Mouse (Mus musculus): ENCODE measurements around the gene Ip6k2.

Ip6k2 gene

DNA sequence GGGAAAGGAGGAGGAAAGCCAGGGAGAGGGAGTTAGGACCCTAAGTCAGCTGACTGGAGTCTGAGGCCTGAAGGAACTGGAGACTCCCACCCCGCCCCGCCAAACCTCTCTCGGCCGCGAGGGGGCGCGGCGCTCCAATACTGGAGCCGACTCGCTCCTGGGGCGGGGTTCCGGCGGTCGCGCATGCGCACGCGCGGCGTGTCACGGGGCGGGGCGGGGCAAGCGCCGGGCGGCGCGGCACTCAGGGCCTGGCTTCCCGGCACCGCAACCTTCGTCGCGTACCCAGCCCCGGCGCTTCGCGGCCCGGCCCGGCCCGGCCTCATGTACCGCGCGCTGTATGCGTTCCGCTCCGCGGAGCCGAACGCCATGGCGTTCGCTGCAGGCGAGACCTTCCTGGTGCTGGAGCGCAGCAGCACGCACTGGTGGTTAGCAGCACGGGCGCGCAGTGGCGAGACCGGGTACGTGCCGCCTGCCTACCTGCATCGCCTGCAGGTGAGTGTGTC lies 24.6 kb downstream of the Ip6k2 start, which contains the start of gene Nckipsd:
Nckipsd (plus strand) TSS at position 206 of the 503 bp plus-strand sequence.
- in situ Hi-C loops (cut with MboI; ENCODE audit: low pct_unique_long_range_greater_than_20kb in 1 of 2, low sequenced_read_pairs in 2 of 2, unreplicated experiment in 1 of 2) = no loop called here

DNA sequence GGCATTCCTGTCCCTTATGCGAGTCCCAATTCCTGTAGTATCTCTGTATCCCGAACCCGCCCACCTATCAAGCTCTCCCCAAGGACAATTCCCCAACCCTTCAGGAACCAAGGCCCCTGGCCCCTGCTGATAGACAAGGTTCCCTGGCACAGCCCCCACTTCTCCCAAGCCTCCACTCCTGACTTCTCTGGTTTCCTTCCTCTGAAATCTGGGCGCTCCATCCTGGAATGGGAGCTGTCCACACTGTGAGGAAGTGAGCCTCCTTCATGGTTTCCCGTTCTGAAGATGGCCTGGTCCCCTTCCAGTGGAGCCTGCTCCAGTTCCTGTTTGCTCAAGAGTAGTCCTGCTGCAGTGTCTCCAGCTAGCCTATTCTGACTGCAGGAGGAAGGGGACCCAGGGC lies 25.6 kb downstream of the Ip6k2 start:
- in situ Hi-C loops (cut with MboI; ENCODE audit: low pct_unique_long_range_greater_than_20kb in 1 of 2, low sequenced_read_pairs in 2 of 2, unreplicated experiment in 1 of 2) = no loop called here

DNA sequence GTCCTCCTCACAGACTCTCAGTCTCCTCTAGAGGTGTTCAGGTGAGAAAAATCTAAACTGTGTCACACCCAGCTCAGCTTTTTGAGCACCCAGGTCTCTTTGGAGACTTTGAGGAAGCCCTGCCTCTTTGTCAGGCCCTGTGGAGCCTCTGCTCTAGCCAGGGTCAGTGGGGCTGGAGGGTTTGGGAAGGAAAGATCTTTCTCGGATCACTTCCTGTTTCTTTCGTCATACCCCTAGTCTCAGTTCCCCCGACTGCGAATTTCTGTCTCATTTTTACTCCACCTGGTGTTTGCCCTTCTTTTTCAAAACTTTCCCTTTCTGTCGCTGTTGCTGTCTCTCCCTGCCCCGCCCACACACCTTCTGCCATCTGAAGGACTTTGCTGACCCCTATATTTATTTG lies 26.1 kb downstream of the Ip6k2 start:
- in situ Hi-C loops (cut with MboI; ENCODE audit: low pct_unique_long_range_greater_than_20kb in 1 of 2, low sequenced_read_pairs in 2 of 2, unreplicated experiment in 1 of 2) = no loop called here

DNA sequence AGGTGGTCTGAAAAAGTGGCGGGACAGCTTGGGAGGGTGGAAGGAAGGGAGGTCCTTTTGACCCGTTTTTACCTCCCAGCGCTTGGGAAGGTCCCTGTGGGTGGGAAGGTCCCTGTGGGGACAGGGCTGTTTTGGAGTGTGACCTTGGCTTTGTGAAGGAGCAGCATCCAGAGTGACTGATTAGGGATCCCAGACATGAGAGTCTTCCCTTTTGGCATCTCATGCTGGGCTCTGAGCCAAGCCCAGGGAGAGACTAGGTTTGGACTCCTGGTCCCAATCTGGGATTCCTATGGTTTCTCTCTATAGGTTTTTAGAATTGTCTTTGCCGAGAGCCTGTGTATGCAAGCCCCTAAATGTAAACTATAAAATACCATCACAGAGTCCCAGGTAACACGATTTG lies 26.9 kb downstream of the Ip6k2 start:
- in situ Hi-C loops (cut with MboI; ENCODE audit: low pct_unique_long_range_greater_than_20kb in 1 of 2, low sequenced_read_pairs in 2 of 2, unreplicated experiment in 1 of 2) = no loop called here

DNA sequence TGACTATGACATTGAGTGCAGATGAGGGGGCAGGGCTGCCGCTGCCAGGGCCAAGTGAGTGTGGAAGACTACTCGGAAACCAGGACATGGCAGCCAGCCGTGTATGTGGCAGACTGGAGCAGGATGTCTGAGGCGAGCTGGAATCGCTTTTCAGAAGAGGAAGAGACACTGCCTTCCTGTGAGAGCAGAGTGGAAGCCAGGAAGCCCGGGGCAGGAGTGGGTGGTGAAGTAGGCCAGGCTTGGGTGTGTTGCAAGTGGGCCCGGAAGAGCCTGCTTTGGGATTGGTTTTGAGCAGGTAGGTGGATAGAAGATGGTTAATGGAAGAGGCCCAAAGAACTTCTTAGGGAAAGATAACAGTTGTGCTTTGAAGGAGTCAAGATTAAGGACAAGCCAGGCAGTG lies 32.0 kb downstream of the Ip6k2 start:
- in situ Hi-C loops (cut with MboI; ENCODE audit: low pct_unique_long_range_greater_than_20kb in 1 of 2, low sequenced_read_pairs in 2 of 2, unreplicated experiment in 1 of 2) = no loop called here

DNA sequence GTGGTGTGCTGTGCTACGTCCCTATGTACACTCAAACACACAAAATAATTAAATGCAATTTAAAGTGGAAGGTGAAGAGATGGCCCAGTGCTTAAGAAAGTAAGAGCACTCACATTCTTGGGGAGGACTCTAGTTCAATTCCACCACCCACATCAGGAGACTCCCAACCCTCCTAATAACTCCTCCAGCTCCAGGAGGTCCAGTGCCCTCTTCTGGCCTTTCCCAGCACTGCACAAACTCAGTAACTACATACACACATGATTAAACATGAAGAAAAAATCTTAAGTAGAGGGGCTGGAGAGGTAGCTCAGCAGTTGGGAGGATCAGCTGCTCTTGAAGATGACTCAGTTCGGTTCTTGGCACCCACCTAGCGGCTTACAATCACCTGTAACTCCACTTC lies 35.9 kb downstream of the Ip6k2 start:
- in situ Hi-C loops (cut with MboI; ENCODE audit: low pct_unique_long_range_greater_than_20kb in 1 of 2, low sequenced_read_pairs in 2 of 2, unreplicated experiment in 1 of 2) = no loop called here

DNA sequence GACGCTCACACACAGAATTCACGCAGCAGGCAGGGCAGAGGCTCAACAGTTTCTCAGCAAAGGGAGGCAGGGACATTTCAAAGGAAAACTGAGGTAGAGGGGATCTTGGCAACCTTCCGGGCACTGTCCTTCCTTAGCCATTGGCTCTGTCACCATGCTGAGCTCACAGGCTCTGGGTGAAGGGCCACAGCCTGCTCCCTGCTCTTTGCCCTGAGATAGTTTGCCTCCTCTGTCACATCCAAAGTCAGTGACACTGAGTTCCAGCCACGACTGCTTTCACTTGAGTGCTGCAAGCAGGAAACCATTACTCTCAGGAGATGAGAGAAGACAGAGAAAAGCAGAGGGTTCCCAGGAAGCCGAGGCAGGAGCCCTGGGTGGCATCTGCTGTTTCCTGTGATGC lies 36.5 kb downstream of the Ip6k2 start:
- in situ Hi-C loops (cut with MboI; ENCODE audit: low pct_unique_long_range_greater_than_20kb in 1 of 2, low sequenced_read_pairs in 2 of 2, unreplicated experiment in 1 of 2) = no loop called here

DNA sequence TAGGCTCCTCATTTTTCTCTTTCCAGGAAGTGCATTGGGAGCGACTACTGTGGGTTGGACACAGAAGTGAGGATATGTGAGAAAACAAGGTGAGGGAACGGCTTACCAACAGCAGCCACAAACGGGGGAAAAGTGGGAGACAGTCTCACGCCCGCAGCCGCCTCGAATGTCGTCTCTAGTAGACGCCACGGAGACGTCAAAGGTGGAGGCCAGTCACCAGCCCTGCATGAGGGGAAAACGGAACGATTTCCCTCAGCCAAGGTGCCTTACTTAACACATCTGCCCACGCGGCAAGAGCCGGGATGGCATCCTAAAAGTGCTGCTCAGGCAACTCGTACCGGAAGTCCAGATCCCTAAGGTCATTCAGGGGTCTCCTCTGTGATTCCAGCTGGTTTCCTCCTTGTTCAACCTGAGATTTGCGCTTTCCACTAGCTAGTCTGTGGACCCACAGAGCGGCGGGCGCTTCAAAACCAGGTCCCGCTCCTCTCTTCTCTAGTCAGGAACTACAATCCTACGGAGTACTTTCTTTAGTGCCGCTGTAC lies 40.6 kb downstream of the Ip6k2 start:
- in situ Hi-C loops (cut with MboI; ENCODE audit: low pct_unique_long_range_greater_than_20kb in 1 of 2, low sequenced_read_pairs in 2 of 2, unreplicated experiment in 1 of 2) = no loop called here

DNA sequence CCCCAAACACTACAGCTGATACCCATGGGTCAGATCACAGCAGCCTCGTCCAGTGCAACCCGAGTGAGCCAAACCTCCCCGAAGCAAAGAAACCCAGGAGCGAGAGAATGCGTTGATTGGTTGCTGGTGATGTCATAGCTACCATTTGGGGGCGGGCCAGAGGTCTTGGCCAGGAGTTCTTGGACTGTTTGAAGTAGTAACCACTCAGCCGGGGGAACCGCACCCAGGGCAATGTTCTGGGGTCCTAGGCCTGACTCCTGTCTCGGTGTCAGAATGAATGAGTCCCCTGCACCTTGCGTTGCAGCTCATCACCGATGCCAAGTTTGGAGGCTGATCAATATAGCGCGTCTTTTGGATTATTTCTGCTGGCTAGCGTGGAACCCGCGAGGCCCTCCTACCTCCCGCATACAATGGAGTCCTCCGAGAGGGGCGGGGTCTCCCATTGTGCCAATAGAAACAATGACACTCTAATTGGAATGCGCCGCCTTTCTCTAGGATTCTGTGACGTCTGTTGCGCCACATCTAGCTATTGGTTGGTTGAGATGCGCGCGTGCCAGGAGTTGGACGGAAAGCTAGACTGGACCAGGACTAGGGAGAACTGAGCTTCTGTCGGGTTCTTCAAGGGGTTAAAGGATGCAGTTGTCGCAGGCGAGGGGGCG lies 41.3 kb downstream of the Ip6k2 start:
- in situ Hi-C loops (cut with MboI; ENCODE audit: low pct_unique_long_range_greater_than_20kb in 1 of 2, low sequenced_read_pairs in 2 of 2, unreplicated experiment in 1 of 2) = no loop called here

DNA sequence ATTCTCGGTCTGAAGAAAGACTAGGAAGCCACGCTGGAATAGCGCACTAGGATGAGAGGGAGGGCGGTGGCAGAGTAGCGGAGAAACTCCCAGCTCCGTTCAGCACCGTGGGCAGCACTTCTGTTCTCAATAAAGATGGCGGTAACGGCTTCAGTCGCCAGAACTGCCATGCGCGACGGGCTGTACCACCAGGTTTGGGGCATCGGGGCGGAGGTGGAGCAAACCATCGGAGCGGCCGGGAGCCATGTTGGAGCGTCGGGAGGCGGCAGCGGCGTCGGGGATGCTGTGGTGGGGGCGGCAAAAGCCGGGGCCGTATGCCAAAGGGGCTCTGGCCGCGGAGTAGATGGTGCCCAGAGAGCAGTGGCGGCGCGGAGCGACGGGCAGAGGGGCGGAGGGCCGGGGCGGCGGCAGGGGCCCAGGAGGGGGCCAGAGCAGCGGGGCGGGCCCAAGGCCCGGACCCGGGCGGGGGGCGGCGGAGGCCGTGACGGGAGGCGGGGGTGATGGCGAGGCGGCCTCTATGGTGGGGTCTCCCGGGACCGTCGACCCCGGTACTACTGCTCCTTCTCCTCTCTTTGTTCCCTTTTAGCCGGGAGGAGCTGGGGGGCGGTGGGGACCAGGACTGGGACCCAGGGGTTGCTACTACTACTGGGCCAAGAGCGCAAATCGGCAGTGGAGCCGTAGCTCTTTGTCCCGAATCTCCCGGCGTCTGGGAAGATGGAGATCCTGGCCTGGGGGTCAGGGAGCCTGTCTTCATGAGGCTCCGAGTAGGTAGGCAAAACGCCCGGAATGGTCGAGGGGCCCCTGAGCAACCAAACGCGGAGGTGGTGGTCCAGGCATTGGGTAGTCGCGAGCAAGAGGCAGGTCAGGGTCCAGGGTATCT lies 42.5 kb downstream of the Ip6k2 start, which contains the start of gene Celsr3:
Celsr3 (plus strand) TSS at position 501 of the 880 bp plus-strand sequence.
- in situ Hi-C loops (cut with MboI; ENCODE audit: low pct_unique_long_range_greater_than_20kb in 1 of 2, low sequenced_read_pairs in 2 of 2, unreplicated experiment in 1 of 2) = no loop called here

DNA sequence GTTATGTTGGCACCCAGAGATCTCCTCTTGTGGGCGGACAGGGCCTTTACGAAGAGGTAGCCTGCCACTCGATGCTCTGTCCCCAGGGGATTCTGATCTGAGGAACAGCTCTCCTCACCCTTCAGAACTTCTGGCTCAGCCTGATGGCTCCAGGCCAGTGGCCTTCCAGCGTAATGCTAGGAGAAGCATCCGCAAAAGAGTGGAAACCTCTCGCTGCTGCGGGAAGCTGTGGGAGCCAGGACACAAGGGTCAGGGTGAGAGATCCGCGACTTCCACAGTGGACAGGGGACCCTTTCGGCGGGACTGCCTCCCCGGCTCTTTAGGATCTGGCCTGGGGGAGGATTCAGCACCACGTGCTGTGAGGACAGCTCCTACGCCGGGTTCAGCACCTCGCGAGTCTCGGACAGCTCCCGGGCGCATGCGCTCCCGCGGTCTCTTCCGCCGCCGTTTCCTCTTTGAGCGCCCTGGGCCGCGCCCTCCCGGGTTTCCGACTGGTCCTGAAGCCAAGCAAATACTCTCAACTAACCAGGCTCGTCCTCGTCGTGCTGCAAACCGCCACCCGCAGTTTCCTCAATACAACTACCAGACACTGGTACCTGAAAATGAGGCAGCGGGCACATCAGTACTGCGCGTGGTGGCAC lies 43.2 kb downstream of the Ip6k2 start:
- in situ Hi-C loops (cut with MboI; ENCODE audit: low pct_unique_long_range_greater_than_20kb in 1 of 2, low sequenced_read_pairs in 2 of 2, unreplicated experiment in 1 of 2) = no loop called here

DNA sequence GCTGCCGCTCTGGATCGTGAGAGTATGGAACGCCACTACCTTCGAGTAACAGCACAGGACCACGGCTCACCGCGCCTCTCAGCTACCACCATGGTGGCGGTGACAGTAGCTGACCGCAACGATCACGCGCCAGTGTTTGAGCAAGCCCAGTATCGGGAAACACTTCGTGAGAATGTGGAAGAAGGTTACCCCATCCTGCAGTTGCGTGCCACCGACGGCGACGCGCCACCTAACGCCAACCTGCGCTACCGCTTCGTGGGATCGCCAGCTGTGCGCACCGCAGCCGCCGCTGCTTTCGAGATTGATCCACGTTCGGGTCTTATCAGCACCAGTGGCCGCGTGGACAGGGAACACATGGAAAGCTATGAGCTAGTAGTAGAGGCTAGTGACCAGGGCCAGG lies 43.9 kb downstream of the Ip6k2 start:
- in situ Hi-C loops (cut with MboI; ENCODE audit: low pct_unique_long_range_greater_than_20kb in 1 of 2, low sequenced_read_pairs in 2 of 2, unreplicated experiment in 1 of 2) = no loop called here

DNA sequence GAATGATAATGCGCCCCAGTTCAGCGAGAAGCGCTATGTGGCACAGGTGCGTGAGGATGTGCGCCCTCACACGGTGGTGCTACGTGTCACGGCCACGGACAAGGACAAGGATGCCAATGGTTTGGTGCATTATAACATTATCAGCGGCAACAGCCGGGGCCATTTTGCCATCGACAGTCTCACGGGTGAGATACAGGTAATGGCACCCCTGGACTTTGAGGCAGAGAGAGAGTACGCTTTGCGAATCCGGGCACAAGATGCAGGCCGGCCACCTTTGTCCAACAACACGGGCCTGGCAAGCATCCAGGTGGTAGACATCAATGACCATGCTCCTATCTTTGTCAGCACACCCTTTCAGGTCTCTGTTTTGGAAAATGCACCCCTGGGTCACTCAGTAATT lies 44.3 kb downstream of the Ip6k2 start:
- in situ Hi-C loops (cut with MboI; ENCODE audit: low pct_unique_long_range_greater_than_20kb in 1 of 2, low sequenced_read_pairs in 2 of 2, unreplicated experiment in 1 of 2) = no loop called here

DNA sequence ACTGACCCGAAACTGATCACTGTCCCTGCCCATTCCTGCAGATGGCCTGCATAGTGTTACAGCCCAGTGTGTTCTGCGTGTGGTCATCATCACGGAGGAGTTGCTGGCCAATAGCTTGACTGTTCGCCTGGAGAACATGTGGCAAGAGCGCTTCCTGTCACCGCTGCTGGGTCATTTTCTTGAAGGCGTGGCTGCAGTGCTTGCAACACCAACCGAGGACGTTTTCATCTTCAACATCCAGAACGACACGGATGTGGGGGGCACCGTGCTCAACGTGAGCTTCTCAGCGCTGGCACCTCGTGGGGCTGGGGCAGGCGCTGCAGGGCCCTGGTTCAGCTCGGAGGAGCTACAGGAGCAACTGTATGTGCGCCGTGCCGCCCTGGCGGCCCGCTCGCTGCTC lies 48.0 kb downstream of the Ip6k2 start:
- in situ Hi-C loops (cut with MboI; ENCODE audit: low pct_unique_long_range_greater_than_20kb in 1 of 2, low sequenced_read_pairs in 2 of 2, unreplicated experiment in 1 of 2) = no loop called here

DNA sequence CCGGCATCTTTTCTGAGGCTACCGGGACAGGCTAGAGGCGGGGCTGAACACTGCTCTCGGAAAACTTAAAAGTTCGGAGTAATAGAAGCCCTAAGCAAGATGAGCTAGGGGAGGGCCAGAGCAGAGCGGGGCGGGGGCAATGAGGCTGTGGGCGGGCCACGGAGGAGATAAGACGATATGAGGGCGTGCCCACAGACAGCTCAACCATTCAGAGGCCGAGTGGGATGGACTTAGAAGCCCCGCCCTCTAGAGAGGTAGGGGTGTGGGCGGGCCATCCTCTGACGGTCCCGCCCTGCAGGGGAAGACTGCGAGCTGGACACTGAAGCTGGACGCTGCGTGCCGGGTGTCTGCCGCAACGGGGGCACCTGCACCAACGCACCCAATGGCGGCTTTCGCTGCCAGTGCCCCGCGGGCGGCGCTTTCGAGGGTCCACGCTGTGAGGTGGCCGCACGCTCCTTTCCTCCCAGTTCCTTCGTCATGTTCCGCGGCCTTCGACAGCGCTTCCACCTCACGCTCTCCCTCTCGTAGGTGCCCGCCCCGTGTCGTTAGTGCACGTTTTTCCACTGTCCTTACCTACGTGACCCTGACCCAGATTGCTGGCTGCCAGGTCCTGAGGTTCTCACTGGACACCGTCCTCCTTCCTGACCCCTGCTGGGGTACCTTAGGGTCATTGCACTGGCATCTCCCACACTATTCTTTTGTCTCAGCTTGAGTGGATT lies 49.0 kb downstream of the Ip6k2 start:
- in situ Hi-C loops (cut with MboI; ENCODE audit: low pct_unique_long_range_greater_than_20kb in 1 of 2, low sequenced_read_pairs in 2 of 2, unreplicated experiment in 1 of 2) = no loop called here

DNA sequence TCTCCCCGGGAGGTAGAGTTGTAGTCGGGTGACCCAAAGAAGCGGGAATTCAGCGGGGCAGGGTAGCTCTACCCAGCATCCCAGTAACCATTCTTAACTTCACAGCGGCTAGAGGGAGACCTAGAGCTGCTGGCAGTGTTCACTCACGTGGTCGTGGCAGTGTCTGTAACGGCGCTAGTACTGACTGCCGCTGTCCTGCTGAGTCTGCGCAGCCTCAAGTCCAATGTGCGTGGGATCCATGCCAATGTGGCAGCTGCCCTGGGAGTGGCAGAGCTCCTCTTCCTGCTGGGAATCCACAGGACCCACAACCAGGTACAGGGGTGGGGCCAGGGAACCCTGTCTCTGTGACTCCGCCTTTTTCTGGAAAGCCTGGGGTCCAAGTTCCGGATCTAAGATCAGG lies 59.4 kb downstream of the Ip6k2 start:
- in situ Hi-C loops (cut with MboI; ENCODE audit: low pct_unique_long_range_greater_than_20kb in 1 of 2, low sequenced_read_pairs in 2 of 2, unreplicated experiment in 1 of 2) = no loop called here

DNA sequence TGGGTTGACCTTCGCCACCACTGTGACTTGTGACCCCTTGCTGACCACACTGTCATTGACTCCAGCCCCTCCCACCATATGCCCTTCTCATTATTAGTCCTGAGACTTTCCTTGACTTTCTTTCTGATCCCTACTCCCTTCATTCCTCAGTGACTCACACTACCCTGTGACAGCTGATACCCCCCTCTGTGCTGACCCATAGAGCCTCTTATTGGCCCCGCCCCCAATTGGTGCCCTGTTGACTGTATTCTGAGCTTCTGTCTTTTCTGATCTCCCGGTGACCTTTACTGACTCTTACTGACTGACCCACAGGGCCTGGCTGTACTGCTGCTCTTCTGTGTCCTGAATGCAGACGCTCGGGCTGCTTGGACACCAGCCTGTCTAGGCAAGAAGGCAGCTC lies 61.8 kb downstream of the Ip6k2 start:
- in situ Hi-C loops (cut with MboI; ENCODE audit: low pct_unique_long_range_greater_than_20kb in 1 of 2, low sequenced_read_pairs in 2 of 2, unreplicated experiment in 1 of 2) = no loop called here

DNA sequence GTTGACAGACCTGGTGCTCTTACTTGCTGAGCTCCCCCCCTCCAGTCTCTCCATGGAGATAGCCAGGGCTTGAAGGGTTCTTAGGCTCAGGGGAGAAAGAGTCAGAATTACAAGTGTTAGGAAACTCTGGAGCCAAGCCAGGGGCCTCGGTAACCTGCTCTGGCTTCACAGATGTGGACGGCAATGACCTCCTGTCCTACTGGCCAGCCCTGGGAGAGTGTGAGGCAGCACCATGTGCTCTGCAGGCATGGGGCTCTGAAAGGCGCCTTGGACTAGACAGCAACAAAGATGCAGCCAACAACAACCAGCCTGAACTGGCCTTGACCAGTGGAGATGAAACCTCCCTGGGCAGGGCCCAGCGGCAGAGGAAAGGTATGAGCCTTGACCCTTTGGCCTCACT lies 63.8 kb downstream of the Ip6k2 start:
- in situ Hi-C loops (cut with MboI; ENCODE audit: low pct_unique_long_range_greater_than_20kb in 1 of 2, low sequenced_read_pairs in 2 of 2, unreplicated experiment in 1 of 2) = no loop called here
